Mouse (Mus musculus) liver, embryonic 13.5 days (tissue): ENCODE measurements around the gene BC005537. TPM values are rescaled to one million over a fixed set of nuclear protein-coding genes. Genes with fewer than 3 reads are reported as not detected.

ENCODE experiments used
- ATAC-seq: fragments of 200-750 bp; cut with Nextera tagmentation; 2 replicates; pipeline ENCODE4 v1.8.0; 2017; ENCODE audit warnings: low read depth, mild to moderate bottlenecking, moderate number of reproducible peaks, moderate library complexity
- DNase-seq: peaks from one replicate; pipeline ENCODE4 v3.0.0; 2022
- H3K27ac ChIP-seq: fragments of 300-500 bp; sonication (generic); 2 replicates; pipeline ENCODE4 v1.5.1; 2015; ENCODE audit warnings: moderate library complexity, mild to moderate bottlenecking, inconsistent platforms
- H3K27me3 ChIP-seq: fragments of 300-500 bp; sonication (generic); 2 replicates; pipeline ENCODE4 v1.6.1; 2015; ENCODE audit warnings: mild to moderate bottlenecking, inconsistent platforms
- H3K36me3 ChIP-seq: fragments of 300-500 bp; sonication (generic); 2 replicates; pipeline ENCODE4 v1.6.1; 2015; ENCODE audit warnings: mild to moderate bottlenecking, inconsistent platforms
- H3K4me1 ChIP-seq: fragments of 300-500 bp; sonication (generic); replicated peaks from 2 replicates; pipeline ENCODE4 v1.6.1; 2015; ENCODE audit warnings: inconsistent platforms
- H3K4me2 ChIP-seq: fragments of 300-500 bp; sonication (generic); 2 replicates; pipeline ENCODE4 v1.6.1; 2015; ENCODE audit warnings: inconsistent platforms, mild to moderate bottlenecking, moderate library complexity
- H3K4me3 ChIP-seq: fragments of 300-500 bp; sonication (generic); replicated peaks from 2 replicates; pipeline ENCODE4 v1.5.1; 2015; ENCODE audit warnings: mild to moderate bottlenecking, inconsistent platforms
- H3K9ac ChIP-seq: fragments of 300-500 bp; sonication (generic); 2 replicates; pipeline ENCODE4 v1.6.1; 2015; ENCODE audit warnings: mild to moderate bottlenecking, inconsistent platforms
- H3K9me3 ChIP-seq: fragments of 300-500 bp; sonication (generic); replicated peaks from 2 replicates; pipeline ENCODE4 v1.6.1; 2016; ENCODE audit warnings: inconsistent platforms
- WGBS: fragments of 180-500 bp; shearing (Covaris S2); methylation state at CpG from one replicate; pipeline ENCODE4 v1.1.7; 2015; ENCODE audit not compliant: insufficient replicate concordance; 5-methylcytosine and 5-hydroxymethylcytosine counted together
- polyA plus RNA-seq: library from polyadenylated mRNA; unstranded; fragments of >200 nt; fragmentation: Nextera tagmentation; extraction: Ambion mirVana; gene quantifications from 2 replicates; pipeline ENCODE4 v1.2.1, GENCODE M21; 2015

Gene BC005537
- polyA plus RNA-seq, 1 experiment from 2014 or later = 9.6 TPM

- no peaks in the 10 kb centered on the region for H3K9me3 ChIP-seq
- no peaks in the 10 kb centered on the region for H3K27me3 ChIP-seq
- WGBS = 61% methylated on average over 2 of the region's 2 CpGs
- no peak overlapping the region for H3K27ac ChIP-seq
- no peaks in the 10 kb centered on the region for H3K4me1 ChIP-seq
- no peak overlapping the region for H3K9ac ChIP-seq
- H3K36me3 ChIP-seq = no peaks in the 10 kb centered on the region
- DNase-seq = no peak
- H3K4me2 ChIP-seq = no peak overlapping the region
- no peak overlapping the region for H3K4me3 ChIP-seq
- no peak for ATAC-seq
These were observed 50.5 kb downstream of the BC005537 start for GRCm38 (mm10) chr13:24851989-24852388.

DNA sequence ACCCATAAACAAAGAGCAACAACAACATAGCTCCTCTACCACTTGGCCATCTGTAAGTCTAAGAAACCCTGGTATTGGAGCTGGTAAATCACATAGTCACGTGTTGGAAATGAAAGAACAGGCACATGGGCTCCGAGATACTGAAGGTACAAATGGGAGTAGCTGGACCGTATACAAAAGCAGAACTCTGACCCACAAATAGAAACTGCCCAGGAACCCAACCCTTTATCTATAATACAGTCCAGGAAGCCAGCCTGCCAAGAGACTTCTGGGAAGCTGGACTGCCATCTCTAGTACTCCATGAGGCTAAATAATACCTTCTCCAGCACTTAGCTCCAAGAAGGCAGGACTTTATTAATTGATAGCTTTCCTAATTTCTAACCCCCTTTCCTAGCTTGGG is 51.1 kb downstream of the BC005537 start:
- no peaks in the 10 kb centered on the region for H3K4me1 ChIP-seq
- no peak overlapping the region for H3K9ac ChIP-seq
- no peak overlapping the region for H3K27ac ChIP-seq
- no peaks in the 10 kb centered on the region for H3K27me3 ChIP-seq
- DNase-seq (no peak), ATAC-seq (no peak)
- H3K4me2 ChIP-seq = no peak overlapping the region
- no peak overlapping the region for H3K4me3 ChIP-seq
- no peaks in the 10 kb centered on the region for H3K36me3 ChIP-seq
- WGBS = 30% methylated on average over 3 of the region's 3 CpGs
- H3K9me3 ChIP-seq = no peaks in the 10 kb centered on the region

GRCm38 (mm10) chr13:24859115-24859514 is 57.7 kb downstream of the BC005537 start:
- Histone ChIP-seq H3K4me3 (no peak overlapping the region), H3K4me2 (no peak overlapping the region), H3K9ac (no peak overlapping the region), H3K27ac (no peak overlapping the region), H3K9me3 (no peaks in the 10 kb centered on the region), H3K4me1 (no peaks in the 10 kb centered on the region), H3K27me3 (no peaks in the 10 kb centered on the region), H3K36me3 (no peaks in the 10 kb centered on the region)
- ATAC-seq = no peak
- DNase-seq = no peak

GRCm38 (mm10) chr13:24861084-24861483 is 59.6 kb downstream of the BC005537 start:
- H3K4me2 ChIP-seq = no peak overlapping the region
- H3K9ac ChIP-seq = no peak overlapping the region
- ATAC-seq (no peak), DNase-seq (no peak)
- no peaks in the 10 kb centered on the region for H3K9me3 ChIP-seq
- H3K27me3 ChIP-seq = no peaks in the 10 kb centered on the region
- H3K27ac ChIP-seq = no peak overlapping the region
- peaks cover 4% of the 10 kb centered on the region; the same call in 1 of the 2 replicates for H3K4me1 ChIP-seq
- 59% methylated on average over 12 of the region's 12 CpGs for WGBS
- H3K36me3 ChIP-seq = no peaks in the 10 kb centered on the region
- no peak overlapping the region for H3K4me3 ChIP-seq

GRCm38 (mm10) chr13:24862021-24862420 is 60.6 kb downstream of the BC005537 start:
- Histone ChIP-seq H3K9ac (no peak overlapping the region), H3K27ac (no peak overlapping the region), H3K4me2 (no peak overlapping the region), H3K9me3 (no peaks in the 10 kb centered on the region), H3K27me3 (no peaks in the 10 kb centered on the region), H3K4me3 (no peak overlapping the region), H3K36me3 (no peaks in the 10 kb centered on the region), H3K4me1 (peaks cover 10% of the 10 kb centered on the region; the same call in 1 of the 2 replicates)
- DNase-seq (no peak), ATAC-seq (no peak)
- 69% methylated on average over 7 of the region's 7 CpGs for WGBS

GRCm38 (mm10) chr13:24862520-24862919 is 61.1 kb downstream of the BC005537 start:
- WGBS = 46% methylated on average over 7 of the region's 7 CpGs
- H3K27ac ChIP-seq = no peak overlapping the region
- no peak for ATAC-seq

More at GRCm38 (mm10) chr13:24862520-24862919, 61.1 kb downstream of the BC005537 start:
- no peaks in the 10 kb centered on the region for H3K9me3 ChIP-seq
- H3K9ac ChIP-seq = no peak overlapping the region
- H3K36me3 ChIP-seq = no peaks in the 10 kb centered on the region
- peaks cover 10% of the 10 kb centered on the region; the same call in 1 of the 2 replicates for H3K4me1 ChIP-seq
- H3K4me2 ChIP-seq = no peak overlapping the region
- no peaks in the 10 kb centered on the region for H3K27me3 ChIP-seq
- H3K4me3 ChIP-seq = no peak overlapping the region
- DNase-seq = peak; percentile 35

Other genes starting within 250 kb of the BC005537 start
- 3.9 and 4.9 TPM in 2 replicates for gene Ripor2, start 219.5 kb upstream of the BC005537 start, polyA plus RNA-seq
- not detected in 2 replicates for gene Armh2, start 60.4 kb upstream of the BC005537 start, polyA plus RNA-seq
- 154 and 171 TPM in 2 replicates for gene Gmnn, start 39.7 kb upstream of the BC005537 start, polyA plus RNA-seq
- 66.4 and 68.0 TPM in 2 replicates for gene Acot13, start 29.9 kb downstream of the BC005537 start, polyA plus RNA-seq
- gene Tdp2, start 30.0 kb downstream of the BC005537 start, polyA plus RNA-seq = 29.4 and 36.7 TPM in 2 replicates
- gene D130043K22Rik, start 43.5 kb downstream of the BC005537 start, polyA plus RNA-seq = 0.13 and 0.16 TPM in 2 replicates
- gene Aldh5a1, start 136.0 kb downstream of the BC005537 start, polyA plus RNA-seq = 2.5 and 3.0 TPM in 2 replicates
- 2.8 and 3.4 TPM in 2 replicates for gene Gpld1, start 141.5 kb downstream of the BC005537 start, polyA plus RNA-seq
- gene Mrs2, start 218.7 kb downstream of the BC005537 start, polyA plus RNA-seq = 7.9 and 14.3 TPM in 2 replicates